Mouse (Mus musculus): ENCODE measurements around the gene Mcrip1. TPM values are rescaled to one million over a fixed set of nuclear protein-coding genes. Genes with fewer than 3 reads are reported as not detected.
A peak's percentile ranks its signal among the peaks of the same experiment; 100 is the strongest.

The Mcrip1 gene
- polyA plus RNA-seq, 1 experiment: 30.3 TPM

GRCm38 (mm10) chr11:120541907-120542306 lies 7.6 kb downstream of the Mcrip1 start:
- H3K36me3 ChIP-seq (ENCODE audit: control insufficient read depth, insufficient read depth, low read length): no peaks in the 10 kb centered on the region
- no peak overlapping the region for H3K4me3 ChIP-seq (ENCODE audit: low read depth, low read length)
- H3K27me3 ChIP-seq (ENCODE audit: control insufficient read depth, insufficient read depth, low read length): no peaks in the 10 kb centered on the region
- no peak overlapping the region for H3K27ac ChIP-seq (ENCODE audit: insufficient read depth, low read depth, low read length)
- WGBS: 77% methylated on average over 4 of the region's 4 CpGs
- H3K4me1 ChIP-seq (ENCODE audit: control insufficient read depth, insufficient read depth, insufficient read length, low read length): peaks cover 19% of the 10 kb centered on the region
- 0 out of 2 replicates have a peak, but pooled peaks have one; percentile 16 for TF ChIP-seq CTCF (IDR thresholded peaks at IDR 0.05; ENCODE audit: extremely low read depth, insufficient read length, insufficient replicate concordance, low read depth, low read length)
- TF ChIP-seq POLR2A (IDR thresholded peaks at IDR 0.05; ENCODE audit: low read depth, low read length): no peak

- Histone ChIP-seq H3K27ac (ENCODE audit: insufficient read depth, low read depth, low read length) (no peak overlapping the region), H3K36me3 (ENCODE audit: control insufficient read depth, insufficient read depth, low read length) (no peaks in the 10 kb centered on the region), H3K27me3 (ENCODE audit: control insufficient read depth, insufficient read depth, low read length) (no peaks in the 10 kb centered on the region), H3K4me1 (ENCODE audit: control insufficient read depth, insufficient read depth, insufficient read length, low read length) (peaks cover 10% of the 10 kb centered on the region), H3K4me3 (ENCODE audit: low read depth, low read length) (no peak overlapping the region)
- no peak for TF ChIP-seq CTCF (IDR thresholded peaks at IDR 0.05; ENCODE audit: extremely low read depth, insufficient read length, insufficient replicate concordance, low read depth, low read length)
- TF ChIP-seq POLR2A (IDR thresholded peaks at IDR 0.05; ENCODE audit: low read depth, low read length): no peak
- WGBS: 23% methylated on average over 10 of the region's 10 CpGs
Observed at GRCm38 (mm10) chr11:120539285-120540014, 10.1 kb downstream of the Mcrip1 start.

GRCm38 (mm10) chr11:120538955-120539284 lies 10.6 kb downstream of the Mcrip1 start:
- WGBS: 47% methylated on average over 8 of the region's 8 CpGs

GRCm38 (mm10) chr11:120538485-120538884 lies 11.0 kb downstream of the Mcrip1 start:
- no peak overlapping the region for H3K4me3 ChIP-seq (ENCODE audit: low read depth, low read length)
- TF ChIP-seq POLR2A (IDR thresholded peaks at IDR 0.05; ENCODE audit: low read depth, low read length): no peak
- TF ChIP-seq CTCF (IDR thresholded peaks at IDR 0.05; ENCODE audit: extremely low read depth, insufficient read length, insufficient replicate concordance, low read depth, low read length): no peak
- 20% methylated on average over 3 of the region's 3 CpGs for WGBS
- H3K36me3 ChIP-seq (ENCODE audit: control insufficient read depth, insufficient read depth, low read length): no peaks in the 10 kb centered on the region
- H3K4me1 ChIP-seq (ENCODE audit: control insufficient read depth, insufficient read depth, insufficient read length, low read length): peaks cover 10% of the 10 kb centered on the region
- no peaks in the 10 kb centered on the region for H3K27me3 ChIP-seq (ENCODE audit: control insufficient read depth, insufficient read depth, low read length)
- no peak overlapping the region for H3K27ac ChIP-seq (ENCODE audit: insufficient read depth, low read depth, low read length)

More at GRCm38 (mm10) chr11:120538955-120539284, 10.6 kb downstream of the Mcrip1 start:
- Histone ChIP-seq H3K4me3 (ENCODE audit: low read depth, low read length) (no peak overlapping the region), H3K4me1 (ENCODE audit: control insufficient read depth, insufficient read depth, insufficient read length, low read length) (peaks cover 10% of the 10 kb centered on the region), H3K36me3 (ENCODE audit: control insufficient read depth, insufficient read depth, low read length) (no peaks in the 10 kb centered on the region), H3K27me3 (ENCODE audit: control insufficient read depth, insufficient read depth, low read length) (no peaks in the 10 kb centered on the region), H3K27ac (ENCODE audit: insufficient read depth, low read depth, low read length) (no peak overlapping the region)
- TF ChIP-seq CTCF (IDR thresholded peaks at IDR 0.05; ENCODE audit: extremely low read depth, insufficient read length, insufficient replicate concordance, low read depth, low read length) (no peak), POLR2A (IDR thresholded peaks at IDR 0.05; ENCODE audit: low read depth, low read length) (no peak)

GRCm38 (mm10) chr11:120535804-120536203 lies 13.7 kb downstream of the Mcrip1 start:
- Histone ChIP-seq H3K4me3 (ENCODE audit: low read depth, low read length) (no peak overlapping the region), H3K27me3 (ENCODE audit: control insufficient read depth, insufficient read depth, low read length) (peaks cover 13% of the 10 kb centered on the region; the same call in 1 of the 2 replicates), H3K27ac (ENCODE audit: insufficient read depth, low read depth, low read length) (no peak overlapping the region), H3K4me1 (ENCODE audit: control insufficient read depth, insufficient read depth, insufficient read length, low read length) (peaks cover 12% of the 10 kb centered on the region), H3K36me3 (ENCODE audit: control insufficient read depth, insufficient read depth, low read length) (no peaks in the 10 kb centered on the region)
- 88% methylated on average over 3 of the region's 3 CpGs for WGBS
- TF ChIP-seq POLR2A (IDR thresholded peaks at IDR 0.05; ENCODE audit: low read depth, low read length) (no peak), CTCF (IDR thresholded peaks at IDR 0.05; ENCODE audit: extremely low read depth, insufficient read length, insufficient replicate concordance, low read depth, low read length) (no peak)

GRCm38 (mm10) chr11:120535145-120535544 lies 14.4 kb downstream of the Mcrip1 start:
- Histone ChIP-seq H3K27me3 (ENCODE audit: control insufficient read depth, insufficient read depth, low read length) (peaks cover 20% of the 10 kb centered on the region), H3K27ac (ENCODE audit: insufficient read depth, low read depth, low read length) (no peak overlapping the region), H3K4me1 (ENCODE audit: control insufficient read depth, insufficient read depth, insufficient read length, low read length) (peaks cover 14% of the 10 kb centered on the region), H3K4me3 (ENCODE audit: low read depth, low read length) (no peak overlapping the region), H3K36me3 (ENCODE audit: control insufficient read depth, insufficient read depth, low read length) (no peaks in the 10 kb centered on the region)
- 79% methylated on average over 3 of the region's 3 CpGs for WGBS
- no peak for TF ChIP-seq POLR2A (IDR thresholded peaks at IDR 0.05; ENCODE audit: low read depth, low read length)
- TF ChIP-seq CTCF (IDR thresholded peaks at IDR 0.05; ENCODE audit: extremely low read depth, insufficient read length, insufficient replicate concordance, low read depth, low read length): no peak

- H3K4me3 ChIP-seq (ENCODE audit: low read depth, low read length): no peak overlapping the region
- H3K27ac ChIP-seq (ENCODE audit: insufficient read depth, low read depth, low read length): no peak overlapping the region
- peaks cover 10% of the 10 kb centered on the region for H3K4me1 ChIP-seq (ENCODE audit: control insufficient read depth, insufficient read depth, insufficient read length, low read length)
- H3K36me3 ChIP-seq (ENCODE audit: control insufficient read depth, insufficient read depth, low read length): no peaks in the 10 kb centered on the region
- no peak for TF ChIP-seq CTCF (IDR thresholded peaks at IDR 0.05; ENCODE audit: extremely low read depth, insufficient read length, insufficient replicate concordance, low read depth, low read length)
- no peak for TF ChIP-seq POLR2A (IDR thresholded peaks at IDR 0.05; ENCODE audit: low read depth, low read length)
- H3K27me3 ChIP-seq (ENCODE audit: control insufficient read depth, insufficient read depth, low read length): peaks cover 25% of the 10 kb centered on the region
- WGBS: 80% methylated on average over 8 of the region's 8 CpGs
Observed at GRCm38 (mm10) chr11:120534093-120534492, 15.4 kb downstream of the Mcrip1 start.

Data from small intestine, adult 2 months (tissue).